Mouse (Mus musculus): ENCODE measurements around the gene Gpr162.

DNA sequence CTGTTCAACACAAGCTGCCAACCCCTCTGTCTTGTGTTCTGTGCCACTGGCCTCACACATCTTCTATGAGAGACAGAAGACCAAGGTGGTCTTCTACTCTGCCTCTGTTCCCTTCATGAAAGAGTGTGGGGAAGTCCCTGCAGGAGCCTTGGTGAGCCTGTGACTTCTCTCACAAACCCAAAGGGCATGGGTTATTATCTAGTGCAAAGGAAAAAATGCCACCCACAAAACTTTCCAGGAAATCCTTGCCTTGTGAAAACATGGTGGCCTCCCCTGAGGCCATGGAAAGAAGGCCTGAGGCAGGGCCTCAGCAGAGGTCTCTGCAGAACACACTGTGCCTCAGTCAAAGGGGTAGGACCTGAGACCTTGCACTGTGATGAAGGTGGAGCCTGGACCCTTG, 38.1 kb upstream of the Gpr162 start:
- no peak for TF ChIP-seq CTCF (IDR thresholded peaks at IDR 0.05; ENCODE audit: control insufficient read depth, insufficient read depth, insufficient replicate concordance, low read depth, low read length)
- no peak for TF ChIP-seq POLR2A (IDR thresholded peaks at IDR 0.05; ENCODE audit: control insufficient read depth, low read depth, low read length)

Measured in testis, adult 2 months (tissue).